Mouse (Mus musculus) limb, embryonic 11.5 days (tissue): Measurements from ENCODE around the gene Clec1b. TPM values are rescaled to one million over a fixed set of nuclear protein-coding genes. Genes with fewer than 3 reads are reported as not detected.

Experiments
- ATAC-seq: fragments of 200-750 bp; cut with Nextera tagmentation; 2 replicates; pipeline ENCODE4 v1.8.0; 2017; ENCODE audit warnings: low read depth; ENCODE audit not compliant: insufficient number of reproducible peaks, low FRiP score, low TSS enrichment
- DNase-seq: peaks from one replicate; pipeline ENCODE4 v3.0.0-alpha.2; 2015; ENCODE audit warnings: low spot score
- H3K27ac ChIP-seq: fragments of 300-500 bp; sonication (generic); replicated peaks from 2 replicates; pipeline ENCODE4 v1.5.1; 2014; ENCODE audit warnings: low read depth, mild to moderate bottlenecking, low read length
- H3K27me3 ChIP-seq: fragments of 300-500 bp; sonication (generic); 2 replicates; pipeline ENCODE4 v1.6.1; 2014; ENCODE audit warnings: mild to moderate bottlenecking, low read length, mixed read lengths; ENCODE audit not compliant: control insufficient read depth, insufficient read depth
- H3K36me3 ChIP-seq: fragments of 300-500 bp; sonication (generic); 2 replicates; pipeline ENCODE4 v1.6.1; 2014; ENCODE audit warnings: mild to moderate bottlenecking, low read length, moderate library complexity, mixed read lengths; ENCODE audit not compliant: control insufficient read depth, insufficient read depth
- H3K4me1 ChIP-seq: fragments of 300-500 bp; sonication (generic); 2 replicates; pipeline ENCODE4 v1.6.1; 2014; ENCODE audit warnings: low read length, mixed read lengths; ENCODE audit not compliant: control insufficient read depth, insufficient read depth
- H3K4me2 ChIP-seq: fragments of 300-500 bp; sonication (generic); 2 replicates; pipeline ENCODE4 v1.6.1; 2014; ENCODE audit warnings: low read depth, mild to moderate bottlenecking, moderate library complexity; ENCODE audit not compliant: severe bottlenecking
- H3K4me3 ChIP-seq: fragments of 300-500 bp; sonication (generic); 2 replicates; pipeline ENCODE4 v1.5.1; 2014; ENCODE audit warnings: low read depth, low read length
- H3K9ac ChIP-seq: fragments of 300-500 bp; sonication (generic); 2 replicates; pipeline ENCODE4 v1.6.1; 2014; ENCODE audit warnings: mild to moderate bottlenecking, low read length
- H3K9me3 ChIP-seq: fragments of 300-500 bp; sonication (generic); 2 replicates; pipeline ENCODE4 v1.6.1; 2016; ENCODE audit warnings: low read length; ENCODE audit not compliant: control insufficient read depth
- WGBS: fragments of 180-500 bp; shearing (Covaris S2); extraction: QIAGEN DNeasy Blood & Tissue Kit; methylation state at CpG from one replicate; pipeline ENCODE4 v1.1.7; 2014; 5-methylcytosine and 5-hydroxymethylcytosine counted together
- polyA plus RNA-seq: library from polyadenylated mRNA; unstranded; fragments of >200 nt; fragmentation: Nextera tagmentation; extraction: Ambion mirVana; gene quantifications from 2 replicates; pipeline ENCODE4 v1.2.1, GENCODE M21; 2014

Clec1b gene
- polyA plus RNA-seq, 1 experiment from 2014 or later, result 6.0 TPM

DNA sequence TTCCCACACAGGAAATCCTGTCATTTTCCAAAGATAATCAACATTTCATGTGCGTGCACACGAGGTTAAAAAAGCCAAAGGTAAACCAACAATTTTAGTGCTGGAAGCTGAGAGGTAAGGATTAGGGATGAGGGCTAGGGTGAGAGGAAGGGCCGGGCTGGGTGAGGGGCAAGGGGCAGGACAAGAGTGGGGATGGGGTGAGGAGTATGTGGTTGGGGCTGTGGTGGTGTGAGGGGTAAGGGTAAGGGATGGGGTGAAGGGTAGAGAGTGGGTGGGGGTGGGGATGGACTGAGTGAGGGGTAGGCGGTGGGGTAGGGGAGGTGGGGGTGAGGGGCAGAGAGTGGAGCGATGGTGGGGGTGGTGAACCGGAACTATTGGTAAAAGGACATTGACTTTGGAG lies 3.4 kb upstream of the Clec1b start:
- no peak overlapping the region for H3K27ac ChIP-seq
- H3K27me3 ChIP-seq, result no peaks in the 10 kb centered on the region
- no peaks in the 10 kb centered on the region for H3K4me1 ChIP-seq
- 77% methylated on average over 6 of the region's 6 CpGs for WGBS
- no peaks in the 10 kb centered on the region for H3K36me3 ChIP-seq
- H3K9me3 ChIP-seq, result no peaks in the 10 kb centered on the region
- H3K4me3 ChIP-seq, result no peak overlapping the region
- ATAC-seq (no peak), DNase-seq (no peak)
- H3K9ac ChIP-seq, result no peak overlapping the region
- no peak overlapping the region for H3K4me2 ChIP-seq

DNA sequence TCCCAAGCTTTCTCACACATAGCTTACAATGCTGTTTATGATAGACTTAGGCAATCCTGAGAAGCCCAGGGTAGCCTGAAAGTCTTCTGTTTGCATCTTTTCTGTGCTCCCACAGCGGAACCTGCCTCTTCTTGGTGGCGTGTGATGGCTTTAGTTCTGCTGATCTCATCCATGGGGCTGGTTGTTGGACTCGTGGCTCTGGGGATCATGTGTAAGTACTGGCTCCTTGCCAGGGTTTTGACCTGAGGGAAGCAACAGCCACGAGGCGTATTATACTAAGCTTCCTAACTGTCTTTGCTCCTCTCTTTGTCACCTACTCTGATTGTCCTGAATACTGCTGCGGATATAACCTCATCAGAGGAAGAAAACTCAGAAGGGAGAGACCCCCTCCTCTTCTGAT lies 2.8 kb downstream of the Clec1b start:
- Histone ChIP-seq H3K36me3 (no peaks in the 10 kb centered on the region), H3K27me3 (no peaks in the 10 kb centered on the region), H3K4me1 (no peaks in the 10 kb centered on the region), H3K27ac (no peak overlapping the region), H3K4me2 (no peak overlapping the region), H3K9me3 (no peaks in the 10 kb centered on the region), H3K4me3 (no peak overlapping the region), H3K9ac (no peak overlapping the region)
- DNase-seq (no peak), ATAC-seq (no peak)
- 73% methylated on average over 6 of the region's 6 CpGs for WGBS

GRCm38 (mm10) chr6:129402404-129402803 lies 5.3 kb downstream of the Clec1b start:
- H3K36me3 ChIP-seq, result no peaks in the 10 kb centered on the region
- no peak for ATAC-seq
- H3K27ac ChIP-seq, result no peak overlapping the region
- H3K9me3 ChIP-seq, result no peaks in the 10 kb centered on the region
- DNase-seq, result no peak
- H3K4me2 ChIP-seq, result no peak overlapping the region
- no peaks in the 10 kb centered on the region for H3K4me1 ChIP-seq
- H3K4me3 ChIP-seq, result no peak overlapping the region
- H3K27me3 ChIP-seq, result no peaks in the 10 kb centered on the region
- no peak overlapping the region for H3K9ac ChIP-seq
- 83% methylated on average over 2 of the region's 2 CpGs for WGBS

GRCm38 (mm10) chr6:129403391-129403790 lies 6.3 kb downstream of the Clec1b start:
- 90% methylated on average over 6 of the region's 6 CpGs for WGBS
- no peak for DNase-seq
- no peaks in the 10 kb centered on the region for H3K4me1 ChIP-seq
- no peaks in the 10 kb centered on the region for H3K9me3 ChIP-seq
- H3K9ac ChIP-seq, result no peak overlapping the region
- no peaks in the 10 kb centered on the region for H3K27me3 ChIP-seq
- no peak for ATAC-seq
- H3K27ac ChIP-seq, result no peak overlapping the region
- no peak overlapping the region for H3K4me2 ChIP-seq
- no peaks in the 10 kb centered on the region for H3K36me3 ChIP-seq
- H3K4me3 ChIP-seq, result no peak overlapping the region

DNA sequence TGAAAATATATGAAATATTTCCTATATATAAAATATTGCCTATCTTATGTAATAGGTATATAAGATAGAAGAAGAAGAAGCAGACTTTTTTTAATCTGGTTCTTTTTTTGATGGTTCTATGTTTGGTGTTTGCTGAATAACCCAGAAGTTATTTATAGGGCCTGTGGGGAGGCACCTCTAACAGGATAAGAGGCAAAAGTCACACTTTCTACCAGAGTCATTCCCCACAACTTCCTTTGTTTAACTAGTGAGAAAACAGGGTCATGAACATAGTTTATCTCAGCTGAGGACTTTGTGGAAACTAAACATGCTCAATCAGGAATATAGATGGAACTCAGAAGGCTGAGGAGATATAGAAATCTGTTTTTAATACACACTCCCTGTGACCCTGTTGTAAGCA lies 8.9 kb downstream of the Clec1b start:
- Histone ChIP-seq H3K4me1 (no peaks in the 10 kb centered on the region), H3K9ac (no peak overlapping the region), H3K4me3 (no peak overlapping the region), H3K36me3 (no peaks in the 10 kb centered on the region), H3K27ac (no peak overlapping the region), H3K4me2 (no peak overlapping the region), H3K27me3 (no peaks in the 10 kb centered on the region), H3K9me3 (no peaks in the 10 kb centered on the region)
- ATAC-seq (no peak), DNase-seq (no peak)

DNA sequence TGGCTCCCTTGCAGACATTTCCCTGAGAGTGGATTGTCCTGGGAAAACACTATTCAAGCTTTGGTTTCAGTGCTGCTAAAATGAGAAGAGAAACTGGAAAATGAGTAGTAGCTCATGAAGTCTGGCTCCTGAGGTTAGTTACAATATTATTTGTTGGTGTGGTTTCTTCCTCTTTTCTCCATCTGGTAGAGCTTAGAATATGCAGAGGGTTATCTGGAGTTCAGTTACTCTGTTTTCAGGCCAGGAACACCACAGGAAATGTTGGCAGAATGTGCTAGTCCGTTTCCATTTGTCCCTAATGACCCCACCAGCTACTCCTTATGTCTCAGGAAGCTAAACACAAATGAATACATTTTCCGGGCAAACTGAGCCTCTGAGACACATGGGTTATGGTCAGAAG lies 10.2 kb downstream of the Clec1b start:
- WGBS, result 56% methylated on average over 2 of the region's 2 CpGs
- DNase-seq, result no peak
- H3K27ac ChIP-seq, result no peak overlapping the region
- H3K4me2 ChIP-seq, result no peak overlapping the region
- H3K9ac ChIP-seq, result no peak overlapping the region
- ATAC-seq, result no peak
- no peaks in the 10 kb centered on the region for H3K27me3 ChIP-seq
- H3K36me3 ChIP-seq, result no peaks in the 10 kb centered on the region
- no peaks in the 10 kb centered on the region for H3K9me3 ChIP-seq
- H3K4me1 ChIP-seq, result no peaks in the 10 kb centered on the region
- no peak overlapping the region for H3K4me3 ChIP-seq

DNA sequence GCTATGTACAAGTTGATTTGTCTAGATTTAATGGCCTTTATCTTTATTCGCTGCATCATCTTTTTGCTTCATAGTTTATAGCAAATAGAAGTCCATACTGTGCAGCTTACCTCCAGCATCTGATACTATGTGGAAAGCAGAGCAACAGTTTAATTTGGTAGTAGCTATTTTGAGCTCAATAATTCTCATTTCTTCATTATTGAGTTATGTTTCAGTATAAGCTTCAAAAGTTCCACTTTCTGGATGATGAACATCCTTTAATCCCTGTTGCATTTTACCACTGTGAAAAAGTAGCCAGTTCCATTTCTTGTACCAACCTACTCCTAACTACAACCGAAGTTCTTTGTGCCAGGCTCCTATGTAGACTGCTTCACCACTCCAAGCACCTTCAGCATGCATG lies 11.5 kb downstream of the Clec1b start, which contains the start of gene Clec9a:
Clec9a (plus strand) TSS at position 301 of the 400 bp plus-strand sequence.
- no peaks in the 10 kb centered on the region for H3K27me3 ChIP-seq
- WGBS, result 88% methylated on average over 2 of the region's 2 CpGs
- H3K4me1 ChIP-seq, result no peaks in the 10 kb centered on the region
- no peaks in the 10 kb centered on the region for H3K36me3 ChIP-seq
- H3K9ac ChIP-seq, result no peak within 1 kb of the TSS
- no peak within 1 kb of the TSS for H3K4me2 ChIP-seq
- ATAC-seq, result no peak
- H3K9me3 ChIP-seq, result no peaks in the 10 kb centered on the region
- no peak for DNase-seq
- H3K27ac ChIP-seq, result no peak within 1 kb of the TSS
- no peak within 1 kb of the TSS for H3K4me3 ChIP-seq

- no peaks in the 10 kb centered on the region for H3K36me3 ChIP-seq
- no peaks in the 10 kb centered on the region for H3K27me3 ChIP-seq
- H3K4me1 ChIP-seq, result no peaks in the 10 kb centered on the region
- H3K9me3 ChIP-seq, result no peaks in the 10 kb centered on the region
- no peak overlapping the region for H3K4me3 ChIP-seq
- H3K27ac ChIP-seq, result no peak overlapping the region
- ATAC-seq, result no peak
- DNase-seq, result no peak
- no peak overlapping the region for H3K4me2 ChIP-seq
- H3K9ac ChIP-seq, result no peak overlapping the region
- WGBS, result 78% methylated on average over 1 of the region's 1 CpGs
These were observed 17.1 kb downstream of the Clec1b start for GRCm38 (mm10) chr6:129414177-129414576.

GRCm38 (mm10) chr6:129422311-129422710 lies 25.2 kb downstream of the Clec1b start:
- H3K9me3 ChIP-seq, result no peaks in the 10 kb centered on the region
- 90% methylated on average over 3 of the region's 3 CpGs for WGBS
- H3K27me3 ChIP-seq, result no peaks in the 10 kb centered on the region
- no peaks in the 10 kb centered on the region for H3K4me1 ChIP-seq
- no peak overlapping the region for H3K9ac ChIP-seq
- DNase-seq (no peak), ATAC-seq (no peak)
- no peak overlapping the region for H3K4me3 ChIP-seq
- no peak overlapping the region for H3K27ac ChIP-seq
- H3K4me2 ChIP-seq, result no peak overlapping the region
- no peaks in the 10 kb centered on the region for H3K36me3 ChIP-seq
